ENCODE assay signal across 15 mouse cellular contexts in the genomic region with DNA sequence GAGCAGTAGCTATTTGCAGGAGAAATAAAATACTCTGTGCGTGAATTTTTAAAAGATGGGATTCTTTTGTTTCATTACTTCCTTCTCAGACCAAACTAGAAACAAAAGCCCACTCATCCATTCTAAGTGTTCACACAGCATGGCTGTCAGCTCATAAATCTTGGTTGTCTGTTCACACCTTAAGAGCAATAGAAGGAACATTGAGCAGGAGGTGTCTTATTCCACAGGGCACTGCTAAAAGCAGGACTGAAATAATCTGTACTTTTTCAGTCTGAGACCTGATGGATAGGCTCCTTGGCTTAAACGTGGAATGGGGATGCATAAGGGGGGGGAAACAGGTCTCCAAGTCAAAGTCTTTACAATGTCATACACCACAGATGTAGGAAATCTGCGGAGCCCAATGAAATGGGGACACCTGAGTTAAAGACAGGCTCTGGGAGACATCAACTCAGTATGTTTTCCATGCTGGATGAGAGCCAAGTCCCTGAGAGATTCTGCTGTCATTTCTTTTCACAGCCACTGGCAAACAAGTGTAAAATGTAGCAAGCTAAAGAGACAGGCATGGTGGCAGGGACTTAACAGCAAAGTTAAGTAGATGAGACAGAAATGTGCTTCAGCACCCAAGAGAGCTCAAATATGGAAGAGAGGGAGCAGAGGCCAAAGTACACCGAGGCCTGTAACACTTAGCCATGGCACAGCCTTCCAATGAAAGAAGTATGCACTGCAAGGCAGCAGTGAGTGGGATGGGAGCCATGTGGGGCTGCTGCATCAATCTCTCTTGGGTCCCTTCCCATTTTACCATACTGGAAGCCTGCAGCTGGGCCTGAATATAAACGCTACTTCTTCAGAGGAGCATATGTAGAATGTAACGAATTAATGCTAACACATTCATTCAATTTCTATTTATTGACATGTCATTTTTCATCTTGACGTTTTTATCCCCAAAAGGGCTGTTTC.
DNase-seq lines count a peak whose midpoint lies in the region; ATAC-seq and TF ChIP-seq lines count a peak whose summit lies in the region.
"Had no signal": no experiment of that assay in that cellular context is flagged by ENCODE, and none has a peak within 500 bp of the region (broad histone marks: within the 10 kb centered on the region; RNA-seq: fewer than 3 reads in every experiment).

No protein-coding gene starts in this region.

- H3K4me2 ChIP-seq in forebrain, postnatal 0 days (ENCODE audit: low read depth): no peak overlapping the region
- no peak overlapping the region for H3K4me2 ChIP-seq in forebrain, embryonic 11.5 days (ENCODE audit: low read depth, low read length, severe bottlenecking)
- H3K4me2 ChIP-seq: embryonic facial prominence, embryonic 13.5 days; limb, embryonic 15.5 days; lung, embryonic 15.5 days had no signal

- WGBS in forebrain, postnatal 0 days: 63% methylated on average over 7 of the region's 7 CpGs
- WGBS in forebrain, embryonic 11.5 days: 86% methylated on average over 7 of the region's 7 CpGs

- peak; percentile 16; the same call in 1 of the 2 replicates for ATAC-seq in forebrain, postnatal 0 days
- ATAC-seq in forebrain, embryonic 11.5 days (replicated peaks; ENCODE audit: low FRiP score): no peak

- H3K27ac ChIP-seq in forebrain, postnatal 0 days (ENCODE audit: low read depth, low read length): no peak overlapping the region
- no peak overlapping the region for H3K27ac ChIP-seq in forebrain, embryonic 11.5 days (ENCODE audit: low read depth, low read length)
- H3K27ac ChIP-seq: embryonic facial prominence, embryonic 13.5 days; gastrocnemius, adult 2 months; limb, embryonic 15.5 days; lung, embryonic 15.5 days had no signal

- TF ChIP-seq CTCF in forebrain, postnatal 0 days (IDR thresholded peaks at IDR 0.05; ENCODE audit: low read depth): no peak

- H3K27me3 ChIP-seq in forebrain, postnatal 0 days (ENCODE audit: insufficient read depth, low read length): no peaks in the 10 kb centered on the region
- H3K27me3 ChIP-seq in forebrain, embryonic 11.5 days (ENCODE audit: control insufficient read depth, insufficient read depth, low read length): no peaks in the 10 kb centered on the region
- H3K27me3 ChIP-seq: embryonic facial prominence, embryonic 13.5 days; limb, embryonic 15.5 days; lung, embryonic 15.5 days; megakaryocyte, embryonic 14.5 days had no signal

- DNase-seq in forebrain, postnatal 0 days: peak; percentile 30
- no peak for DNase-seq in forebrain, embryonic 11.5 days (ENCODE audit: low spot score)
- peak; percentile 30 to 63 for DNase-seq in left cerebral cortex, postnatal 25 days (ENCODE audit: low spot score in 2 of 2)
- no peak for DNase-seq in left cerebral cortex, postnatal 10 days (ENCODE audit: extremely low spot score in 1 of 2, low spot score in 2 of 2)
- DNase-seq in NIH3T3 (ENCODE audit: low read depth): peak; percentile 14
- DNase-seq in hindlimb bud, embryonic 11.5 days (ENCODE audit: extremely low spot score, low read depth, low spot score): peak; percentile 3
- DNase-seq in heart, adult 8-10 months (ENCODE audit: low spot score): no peak
- DNase-seq: cerebellum, adult 9-11 months; gastrocnemius, adult 2 months; kidney, adult 8-10 months had no signal

- no peak overlapping the region for H3K4me3 ChIP-seq in forebrain, postnatal 0 days (ENCODE audit: low read depth, low read length)
- no peak overlapping the region for H3K4me3 ChIP-seq in forebrain, embryonic 11.5 days (ENCODE audit: low read depth, low read length)
- H3K4me3 ChIP-seq: embryonic facial prominence, embryonic 13.5 days; gastrocnemius, adult 2 months; limb, embryonic 15.5 days; lung, embryonic 15.5 days; megakaryocyte, embryonic 14.5 days; myocyte had no signal

- intact Hi-C loops in left cerebral cortex, postnatal 25 days (cut with DNase I): loop anchor here (2.0 to 10.0 kb wide), 4 partner anchors 78 to 508 kb away; no protein-coding TSS in a partner anchor
- intact Hi-C loops in left cerebral cortex, postnatal 10 days (cut with DNase I): no loop called here

- no peak overlapping the region for H3K9ac ChIP-seq in forebrain, postnatal 0 days
- no peak overlapping the region for H3K9ac ChIP-seq in forebrain, embryonic 11.5 days (ENCODE audit: low read length)
- H3K9ac ChIP-seq: embryonic facial prominence, embryonic 13.5 days; limb, embryonic 15.5 days; lung, embryonic 15.5 days had no signal

- H3K4me1 ChIP-seq in forebrain, postnatal 0 days (ENCODE audit: insufficient read depth): no peaks in the 10 kb centered on the region; the same call in 1 of the 2 replicates
- H3K4me1 ChIP-seq in forebrain, embryonic 11.5 days (replicated peaks; ENCODE audit: control insufficient read depth, insufficient read depth, low read length): no peaks in the 10 kb centered on the region
- H3K4me1 ChIP-seq: lung, embryonic 15.5 days; megakaryocyte, embryonic 14.5 days had no signal

- H3K36me3 ChIP-seq in forebrain, postnatal 0 days (ENCODE audit: insufficient read depth): no peaks in the 10 kb centered on the region
- no peaks in the 10 kb centered on the region for H3K36me3 ChIP-seq in forebrain, embryonic 11.5 days (ENCODE audit: control insufficient read depth, insufficient read depth, low read length)
- H3K36me3 ChIP-seq: embryonic facial prominence, embryonic 13.5 days; limb, embryonic 15.5 days; lung, embryonic 15.5 days had no signal

- no peaks in the 10 kb centered on the region for H3K9me3 ChIP-seq in forebrain, postnatal 0 days (ENCODE audit: low read length)
- H3K9me3 ChIP-seq in forebrain, embryonic 11.5 days (ENCODE audit: control insufficient read depth, low read length): no peaks in the 10 kb centered on the region
- H3K9me3 ChIP-seq: embryonic facial prominence, embryonic 13.5 days; limb, embryonic 15.5 days; lung, embryonic 15.5 days had no signal

Comparison
In these comparisons a context has a peak if more than half of its experiments do, and no peak if none do; other contexts are left out.
1. DNase-seq: peak in forebrain, postnatal 0 days (single experiment), left cerebral cortex, postnatal 25 days (2 of 2), NIH3T3 (single experiment) and hindlimb bud, embryonic 11.5 days (single experiment); none in forebrain, embryonic 11.5 days (single experiment), left cerebral cortex, postnatal 10 days (0 of 2) and heart, adult 8-10 months (single experiment).